Mouse (Mus musculus) kidney, adult 2 months (tissue): ENCODE measurements at regions not wholly inside any gene's neighbourhood (a gene's known extent, or its start where the extent isn't known, plus 50 kb on each side); places are given as distances from the start of the nearest gene placed in this dataset.

Experiments
- CTCF ChIP-seq: fragments of 200-500 bp; conservative IDR thresholded peaks from 2 replicates; pipeline ENCODE4 v1.5.1; 2011; ENCODE audit warnings: low read depth, mild to moderate bottlenecking, control low read depth, low read length, moderate library complexity, mixed read lengths; ENCODE audit not compliant: insufficient read depth, insufficient read length
- POLR2A ChIP-seq: fragments of 200-500 bp; IDR thresholded peaks from one replicate; pipeline ENCODE4 v1.6.1; 2011; ENCODE audit warnings: low read depth, low read length, control low read depth

DNA sequence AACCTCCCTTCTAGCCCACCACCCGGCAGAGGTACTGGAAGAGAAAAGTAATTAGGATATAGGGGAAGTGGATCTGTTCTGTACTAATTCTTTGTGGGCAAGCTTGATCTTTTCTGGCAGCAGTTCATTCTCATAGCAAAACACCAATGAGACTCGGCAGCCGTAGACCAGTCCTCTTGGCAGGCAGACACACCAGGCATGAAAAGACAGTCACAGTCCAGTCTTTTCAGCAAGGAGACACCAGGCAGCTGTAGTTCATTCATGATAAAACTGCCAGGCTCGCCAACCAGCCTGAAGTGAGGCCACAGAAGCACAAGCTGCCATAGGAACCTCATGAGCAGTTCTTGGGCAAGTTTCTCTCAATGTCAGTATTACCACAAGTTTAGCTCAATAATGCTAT lies 383.5 kb upstream of the Zic4 start:
- TF ChIP-seq CTCF (no peak), POLR2A (no peak)
